Mouse (Mus musculus) midbrain, embryonic 15.5 days (tissue): Measurements from ENCODE around the gene Nrm. TPM values are rescaled to one million over a fixed set of nuclear protein-coding genes. Genes with fewer than 3 reads are reported as not detected.

Experiments used
- ATAC-seq: fragments of 200-750 bp; cut with Nextera tagmentation; replicated peaks from 2 replicates; pipeline ENCODE4 v1.8.0; 2017; ENCODE audit warnings: moderate TSS enrichment
- H3K27ac ChIP-seq: fragments of 300-500 bp; sonication (generic); 2 replicates; pipeline ENCODE4 v1.5.1; 2015; ENCODE audit warnings: mild to moderate bottlenecking, inconsistent platforms
- H3K27me3 ChIP-seq: fragments of 300-500 bp; sonication (generic); replicated peaks from 2 replicates; pipeline ENCODE4 v1.6.1; 2015; ENCODE audit warnings: inconsistent platforms
- H3K36me3 ChIP-seq: fragments of 300-500 bp; sonication (generic); replicated peaks from 2 replicates; pipeline ENCODE4 v1.6.1; 2015; ENCODE audit warnings: inconsistent platforms
- H3K4me1 ChIP-seq: fragments of 300-500 bp; sonication (generic); 2 replicates; pipeline ENCODE4 v1.6.1; 2015; ENCODE audit warnings: inconsistent platforms
- H3K4me2 ChIP-seq: fragments of 300-500 bp; sonication (generic); 2 replicates; pipeline ENCODE4 v1.6.1; 2015; ENCODE audit warnings: inconsistent platforms, mild to moderate bottlenecking, moderate library complexity
- H3K4me3 ChIP-seq: fragments of 300-500 bp; sonication (generic); 2 replicates; pipeline ENCODE4 v1.5.1; 2015; ENCODE audit warnings: mild to moderate bottlenecking, inconsistent platforms
- H3K9ac ChIP-seq: fragments of 300-500 bp; sonication (generic); 2 replicates; pipeline ENCODE4 v1.6.1; 2015; ENCODE audit warnings: mild to moderate bottlenecking, inconsistent platforms
- H3K9me3 ChIP-seq: fragments of 300-500 bp; sonication (generic); 2 replicates; pipeline ENCODE4 v1.6.1; 2016; ENCODE audit warnings: inconsistent platforms
- WGBS: fragments of 180-500 bp; shearing (Covaris S2); methylation state at CpG from one replicate; pipeline ENCODE4 v1.1.7; 2015; ENCODE audit warnings: mixed read lengths; 5-methylcytosine and 5-hydroxymethylcytosine counted together
- polyA plus RNA-seq: library from polyadenylated mRNA; unstranded; fragments of >200 nt; fragmentation: Nextera tagmentation; extraction: Ambion mirVana; gene quantifications from 2 replicates; pipeline ENCODE4 v1.2.1, GENCODE M21; 2015

The Nrm gene
- 18.6 and 18.9 TPM in 2 replicates for polyA plus RNA-seq

DNA sequence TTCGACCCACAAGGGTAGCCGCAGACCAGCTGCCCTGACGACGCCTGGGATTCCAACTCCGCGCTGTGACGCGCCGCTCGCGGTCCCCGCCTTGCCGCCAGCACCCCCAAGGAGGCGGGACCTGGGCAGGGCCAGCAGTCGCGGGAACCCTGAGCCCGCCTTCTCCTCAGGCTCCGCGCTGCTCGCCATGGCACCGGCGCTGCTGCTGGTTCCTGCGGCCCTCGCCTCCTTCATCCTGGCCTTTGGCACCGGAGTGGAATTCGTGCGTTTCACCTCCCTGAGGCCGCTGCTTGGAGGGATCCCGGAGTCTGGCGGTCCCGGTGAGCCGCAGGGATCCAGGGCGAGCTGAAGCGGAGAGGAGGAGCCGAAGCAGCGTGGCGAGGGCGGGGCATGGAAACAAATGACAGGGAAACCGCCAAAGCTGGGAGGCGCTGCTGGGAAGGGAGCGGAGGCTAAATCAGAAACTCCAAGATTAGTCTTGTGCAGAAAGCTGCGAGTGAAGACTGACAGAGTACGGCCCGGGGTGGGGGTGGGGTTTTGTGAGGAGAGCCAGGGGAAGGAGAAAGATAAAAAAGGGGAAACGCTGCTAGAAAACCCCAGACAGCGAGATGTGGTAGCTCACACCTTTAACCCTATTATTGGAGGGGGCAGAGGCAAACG lies at the start of gene Nrm:
TSS of gene Nrm (plus strand) at position 121 of the 660 bp plus-strand sequence.
- WGBS: under 1% methylated on average over 47 of the region's 47 CpGs

DNA sequence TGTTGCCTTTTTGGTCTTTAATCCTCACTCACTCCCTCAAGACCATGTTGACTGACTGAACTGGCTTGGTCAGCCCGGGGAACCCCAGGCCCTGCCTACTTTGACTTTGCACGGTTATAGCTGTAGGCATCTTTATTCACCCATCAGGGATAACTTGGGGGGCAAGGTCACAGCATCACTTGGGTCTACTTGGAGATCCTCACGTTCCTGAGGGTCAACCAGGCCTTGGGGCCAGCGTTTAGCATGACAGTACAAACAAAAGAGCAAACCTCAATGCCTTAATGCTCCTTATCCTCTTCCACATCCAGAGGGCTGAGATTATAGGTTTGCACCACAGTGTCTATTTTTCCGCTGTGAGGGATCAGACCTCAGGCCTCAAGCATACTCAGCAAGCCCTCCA lies 48.8 kb upstream of the Nrm start:
- ATAC-seq: no peak
- H3K9me3 ChIP-seq: no peaks in the 10 kb centered on the region
- no peak overlapping the region for H3K4me3 ChIP-seq
- no peak overlapping the region for H3K27ac ChIP-seq
- 67% methylated on average over 5 of the region's 5 CpGs for WGBS
- H3K4me1 ChIP-seq: no peaks in the 10 kb centered on the region
- H3K4me2 ChIP-seq: no peak overlapping the region
- H3K36me3 ChIP-seq: no peaks in the 10 kb centered on the region
- no peak overlapping the region for H3K9ac ChIP-seq
- H3K27me3 ChIP-seq: no peaks in the 10 kb centered on the region

More for the DNA sequence above, at the start of gene Nrm:
- no peaks in the 10 kb centered on the region for H3K9me3 ChIP-seq
- H3K36me3 ChIP-seq: peaks cover 10% of the 10 kb centered on the region
- peak within 1 kb of the TSS; percentile 86 for H3K4me3 ChIP-seq
- no peaks in the 10 kb centered on the region for H3K27me3 ChIP-seq
- H3K4me2 ChIP-seq: peak within 1 kb of the TSS; percentile 58
- peak within 1 kb of the TSS; percentile 97 for H3K27ac ChIP-seq
- peaks cover 22% of the 10 kb centered on the region for H3K4me1 ChIP-seq
- peak within 1 kb of the TSS; percentile 89 for H3K9ac ChIP-seq
- ATAC-seq: peak; percentile 93

DNA sequence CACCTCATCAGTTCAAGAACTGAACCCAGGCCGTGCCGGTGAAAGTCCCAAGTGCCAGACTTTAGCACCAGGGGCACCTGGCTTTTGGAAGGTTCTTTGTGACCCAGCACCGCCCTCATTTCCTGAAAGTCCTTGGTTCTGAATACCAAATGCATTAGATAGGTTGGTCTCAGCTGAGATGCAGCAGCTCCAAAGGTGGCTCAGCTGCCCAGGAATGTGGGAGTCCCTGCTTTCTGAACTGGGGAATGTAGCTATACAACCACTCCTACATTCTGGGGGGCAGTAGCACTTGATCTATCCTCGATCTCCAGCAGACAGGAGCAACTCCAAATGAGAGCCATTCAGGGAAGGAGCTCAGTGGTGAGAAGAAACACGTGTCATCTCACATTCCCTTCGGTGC lies 48.4 kb upstream of the Nrm start:
- no peak overlapping the region for H3K4me2 ChIP-seq
- WGBS: 72% methylated on average over 6 of the region's 6 CpGs
- no peak overlapping the region for H3K4me3 ChIP-seq
- H3K4me1 ChIP-seq: no peaks in the 10 kb centered on the region
- no peak overlapping the region for H3K27ac ChIP-seq
- no peaks in the 10 kb centered on the region for H3K27me3 ChIP-seq
- H3K9me3 ChIP-seq: no peaks in the 10 kb centered on the region
- no peak overlapping the region for H3K9ac ChIP-seq
- no peaks in the 10 kb centered on the region for H3K36me3 ChIP-seq
- ATAC-seq: no peak

DNA sequence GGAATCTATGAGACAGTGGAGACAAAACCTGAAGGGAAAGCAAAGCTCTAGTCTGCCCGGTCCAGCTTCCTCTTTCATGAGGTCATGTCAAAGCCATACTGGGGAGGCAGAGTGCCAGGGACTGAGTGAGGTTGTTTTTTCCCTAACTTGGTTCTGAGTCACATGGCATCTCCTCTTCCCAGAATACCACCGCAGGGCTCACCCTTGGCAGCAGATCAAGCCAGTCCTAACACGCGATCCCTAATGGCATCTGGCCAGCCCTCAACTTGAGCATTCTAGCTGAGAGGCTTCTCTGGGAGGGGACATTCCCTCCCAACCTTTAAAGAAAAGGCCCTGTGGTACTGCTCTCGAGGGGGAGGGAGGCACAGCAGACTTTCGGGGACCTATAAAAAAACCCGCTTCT lies 47.9 kb upstream of the Nrm start:
- H3K4me1 ChIP-seq: no peaks in the 10 kb centered on the region
- H3K9me3 ChIP-seq: no peaks in the 10 kb centered on the region
- WGBS: 54% methylated on average over 7 of the region's 7 CpGs
- H3K27ac ChIP-seq: no peak overlapping the region
- peak; percentile 60; the same call in 1 of the 2 replicates for ATAC-seq
- H3K27me3 ChIP-seq: no peaks in the 10 kb centered on the region
- H3K36me3 ChIP-seq: no peaks in the 10 kb centered on the region
- H3K4me2 ChIP-seq: no peak overlapping the region
- no peak overlapping the region for H3K4me3 ChIP-seq
- H3K9ac ChIP-seq: no peak overlapping the region

DNA sequence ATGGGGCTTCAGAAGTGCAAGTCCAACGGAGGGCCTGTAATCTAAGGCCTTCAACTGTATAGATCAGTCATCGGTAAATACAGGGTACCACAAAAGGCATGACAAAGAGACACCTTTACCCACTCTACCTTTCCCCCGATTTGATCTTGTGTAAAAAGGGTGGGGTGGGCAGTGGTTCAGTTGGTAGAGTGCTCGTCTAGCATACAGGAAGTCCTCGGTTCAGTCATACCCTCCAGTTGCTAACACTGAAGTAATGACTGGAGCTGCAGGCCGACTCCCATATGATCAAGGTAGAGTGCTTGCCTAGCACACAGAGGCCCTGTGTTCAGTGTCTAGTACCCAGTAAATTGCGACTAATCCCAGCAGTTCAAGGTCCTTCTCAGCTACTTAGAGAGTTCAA lies 47.5 kb upstream of the Nrm start:
- no peak overlapping the region for H3K4me2 ChIP-seq
- no peak overlapping the region for H3K4me3 ChIP-seq
- H3K36me3 ChIP-seq: no peaks in the 10 kb centered on the region
- H3K9ac ChIP-seq: no peak overlapping the region
- no peaks in the 10 kb centered on the region for H3K9me3 ChIP-seq
- H3K27ac ChIP-seq: no peak overlapping the region
- H3K4me1 ChIP-seq: no peaks in the 10 kb centered on the region
- ATAC-seq: no peak
- 78% methylated on average over 7 of the region's 7 CpGs for WGBS
- no peaks in the 10 kb centered on the region for H3K27me3 ChIP-seq

DNA sequence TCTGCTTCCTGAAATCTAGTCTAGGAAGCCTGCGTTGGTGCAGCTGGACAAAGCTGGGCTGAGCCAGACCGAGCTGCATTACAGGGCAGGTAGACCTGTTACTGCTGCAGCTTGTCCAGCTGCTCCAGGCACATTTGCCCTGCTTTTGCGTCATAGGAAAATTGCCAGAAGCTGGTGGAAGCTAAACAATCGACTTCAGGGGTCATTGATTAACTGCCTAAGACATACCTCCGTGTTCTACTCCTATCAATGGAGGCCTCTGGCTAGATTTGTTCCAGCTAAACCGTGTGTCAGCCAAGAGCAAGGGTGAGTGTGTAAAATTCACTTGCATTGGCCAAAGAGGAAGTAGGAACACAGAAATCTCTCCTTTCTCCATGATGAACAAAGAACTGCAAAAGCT lies 46.4 kb upstream of the Nrm start:
- WGBS: 66% methylated on average over 6 of the region's 6 CpGs
- no peak overlapping the region for H3K27ac ChIP-seq
- no peaks in the 10 kb centered on the region for H3K9me3 ChIP-seq
- no peaks in the 10 kb centered on the region for H3K36me3 ChIP-seq
- H3K27me3 ChIP-seq: peaks cover 5% of the 10 kb centered on the region; the same call in 1 of the 2 replicates
- no peak overlapping the region for H3K9ac ChIP-seq
- H3K4me3 ChIP-seq: no peak overlapping the region
- no peak for ATAC-seq
- H3K4me1 ChIP-seq: no peaks in the 10 kb centered on the region
- H3K4me2 ChIP-seq: no peak overlapping the region

DNA sequence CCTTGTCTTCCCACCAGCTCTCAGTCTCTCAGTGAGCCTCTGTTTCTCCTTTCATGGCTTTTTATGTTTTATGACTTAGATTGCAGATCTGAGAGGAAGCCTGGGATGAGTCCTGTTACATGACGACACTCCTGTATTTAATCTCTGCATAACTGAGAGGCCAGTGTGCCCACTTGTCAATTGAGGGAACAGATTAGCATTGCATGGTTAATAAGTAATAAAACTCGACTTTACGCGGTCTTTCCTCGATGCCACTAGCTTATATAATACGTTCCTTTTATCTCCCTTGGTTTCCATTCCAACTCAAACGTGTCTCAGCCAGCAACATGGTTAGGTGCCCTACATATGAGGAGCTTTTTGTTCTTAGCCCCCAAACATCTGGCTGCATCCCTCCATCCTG lies 45.3 kb upstream of the Nrm start:
- no peak overlapping the region for H3K27ac ChIP-seq
- H3K9ac ChIP-seq: no peak overlapping the region
- H3K4me1 ChIP-seq: peaks cover 1% of the 10 kb centered on the region; the same call in 1 of the 2 replicates
- ATAC-seq: no peak
- no peak overlapping the region for H3K4me3 ChIP-seq
- H3K36me3 ChIP-seq: no peaks in the 10 kb centered on the region
- H3K4me2 ChIP-seq: no peak overlapping the region
- no peaks in the 10 kb centered on the region for H3K9me3 ChIP-seq
- peaks cover 9% of the 10 kb centered on the region; the same call in 1 of the 2 replicates for H3K27me3 ChIP-seq
- WGBS: 64% methylated on average over 7 of the region's 7 CpGs

DNA sequence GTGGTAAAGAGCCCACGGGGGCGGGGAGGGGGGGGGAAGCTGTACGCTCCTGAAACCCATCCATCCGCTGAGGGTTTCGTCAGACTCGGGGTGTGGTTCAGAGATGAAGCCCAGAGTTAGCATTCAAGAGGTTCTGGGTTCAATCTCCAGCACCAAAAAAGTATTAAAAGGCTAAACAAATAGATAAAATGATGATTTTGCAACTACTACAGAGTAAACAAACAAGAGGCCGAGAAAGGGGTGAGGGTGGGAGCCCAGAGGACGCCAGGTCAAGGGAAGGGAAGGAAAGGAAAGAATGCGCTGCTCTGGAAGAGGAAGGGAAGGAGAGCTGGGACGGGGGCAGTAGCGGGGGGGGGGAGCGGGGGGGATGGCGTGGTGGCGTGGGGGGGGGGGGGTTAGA lies 44.4 kb upstream of the Nrm start:
- H3K4me1 ChIP-seq: peaks cover 10% of the 10 kb centered on the region
- WGBS: 32% methylated on average over 13 of the region's 14 CpGs
- no peaks in the 10 kb centered on the region for H3K9me3 ChIP-seq
- H3K36me3 ChIP-seq: no peaks in the 10 kb centered on the region
- H3K27ac ChIP-seq: no peak overlapping the region
- no peak overlapping the region for H3K4me3 ChIP-seq
- peaks cover 9% of the 10 kb centered on the region; the same call in 1 of the 2 replicates for H3K27me3 ChIP-seq
- ATAC-seq: no peak
- H3K9ac ChIP-seq: no peak overlapping the region
- H3K4me2 ChIP-seq: no peak overlapping the region

DNA sequence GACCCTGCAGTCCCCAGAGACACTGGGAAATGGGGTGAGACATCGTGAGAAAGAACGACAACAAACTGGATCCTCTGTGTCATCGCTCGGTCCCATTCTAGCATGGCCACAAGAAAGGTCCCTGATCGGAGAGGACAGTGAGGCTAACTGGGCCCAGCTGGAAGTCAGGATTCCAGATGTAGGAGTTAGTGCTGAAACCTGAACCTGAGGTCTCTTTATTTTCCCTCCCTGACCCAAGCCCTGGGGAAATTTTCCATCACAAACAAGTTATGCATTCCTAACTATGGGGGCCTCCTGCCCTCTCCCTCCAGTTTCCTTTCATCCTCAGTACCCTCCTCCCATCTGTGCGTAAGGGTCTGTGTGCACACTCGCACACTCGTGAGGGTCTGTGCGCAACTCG lies 43.9 kb upstream of the Nrm start:
- no peak for ATAC-seq
- Histone ChIP-seq H3K27ac (no peak overlapping the region), H3K4me3 (no peak overlapping the region), H3K36me3 (no peaks in the 10 kb centered on the region), H3K9me3 (no peaks in the 10 kb centered on the region), H3K27me3 (peaks cover 9% of the 10 kb centered on the region; the same call in 1 of the 2 replicates), H3K9ac (no peak overlapping the region), H3K4me2 (no peak overlapping the region), H3K4me1 (peaks cover 15% of the 10 kb centered on the region)
- WGBS: 60% methylated on average over 10 of the region's 10 CpGs

DNA sequence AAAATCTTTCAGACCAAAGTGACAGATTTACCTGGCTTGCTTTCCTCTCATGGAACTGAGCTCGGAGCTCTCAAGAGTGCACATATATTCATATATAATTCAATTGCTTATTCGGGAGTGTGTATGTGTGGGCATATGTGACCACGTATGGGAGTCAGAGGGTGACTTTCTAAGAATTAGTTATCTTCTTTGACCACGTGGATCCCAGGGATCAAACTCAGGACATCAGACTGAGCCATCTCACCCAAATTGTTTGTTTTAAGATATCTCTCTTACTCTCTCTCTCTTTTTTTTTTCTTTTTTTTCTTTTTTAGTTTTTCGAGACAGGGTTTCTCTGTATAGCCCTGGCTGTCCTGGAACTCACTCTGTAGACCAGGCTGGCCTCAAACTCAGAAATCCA lies 41.0 kb upstream of the Nrm start:
- Histone ChIP-seq H3K4me1 (peaks cover 32% of the 10 kb centered on the region), H3K36me3 (no peaks in the 10 kb centered on the region), H3K27me3 (peaks cover 9% of the 10 kb centered on the region; the same call in 1 of the 2 replicates), H3K9me3 (no peaks in the 10 kb centered on the region), H3K27ac (no peak overlapping the region), H3K4me2 (no peak overlapping the region), H3K4me3 (no peak overlapping the region), H3K9ac (no peak overlapping the region)
- ATAC-seq: no peak
- WGBS: 80% methylated on average over 5 of the region's 5 CpGs

DNA sequence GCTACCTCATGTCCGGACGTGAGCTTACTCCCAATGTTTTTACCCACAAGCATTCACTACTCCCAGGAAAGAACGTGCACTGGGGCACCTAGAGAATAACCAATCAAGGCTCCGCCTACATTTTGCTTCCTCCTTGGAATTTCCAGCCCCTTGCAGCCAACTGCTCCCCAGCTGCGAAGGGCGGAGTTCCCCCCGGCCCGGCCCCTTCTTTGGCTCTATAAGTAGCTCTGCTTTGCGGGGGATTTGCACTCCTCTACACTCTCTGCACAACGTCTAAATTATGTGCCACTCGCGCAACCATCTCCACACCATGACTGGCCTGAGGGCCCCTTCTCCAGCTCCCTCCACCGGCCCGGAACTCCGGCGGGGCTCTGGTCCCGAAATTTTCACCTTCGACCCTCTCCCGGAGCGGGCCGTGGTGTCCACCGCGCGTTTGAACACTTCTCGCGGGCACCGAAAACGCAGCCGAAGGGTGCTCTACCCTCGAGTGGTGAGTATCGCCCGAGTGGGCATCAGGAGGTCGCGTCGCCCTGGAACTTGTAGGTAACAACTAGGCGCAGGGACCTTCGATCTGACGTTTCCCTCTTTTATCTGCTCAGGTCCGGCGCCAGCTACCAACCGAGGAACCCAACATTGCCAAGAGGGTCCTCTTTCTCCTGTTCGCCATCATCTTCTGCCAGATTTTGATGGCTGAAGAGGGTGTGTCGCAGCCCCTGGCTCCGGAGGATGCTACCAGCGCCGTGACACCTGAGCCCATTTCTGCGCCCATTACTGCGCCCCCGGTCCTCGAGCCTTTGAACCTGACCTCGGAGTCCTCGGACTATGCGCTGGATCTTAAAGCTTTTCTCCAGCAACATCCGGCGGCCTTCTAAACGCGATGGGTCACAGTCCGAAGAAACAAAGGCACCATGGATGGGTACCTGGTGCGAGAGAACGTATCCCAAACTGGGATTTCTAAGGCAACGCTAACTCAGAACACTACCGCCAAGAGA lies 39.4 kb upstream of the Nrm start, which contains the start of gene Ier3:
TSS of gene Ier3 (plus strand) at position 246 of the 992 bp plus-strand sequence.
- H3K9me3 ChIP-seq: no peaks in the 10 kb centered on the region
- ATAC-seq: no peak
- H3K4me2 ChIP-seq: peak within 1 kb of the TSS; percentile 84
- WGBS: under 1% methylated on average over 62 of the region's 62 CpGs
- peak within 1 kb of the TSS; percentile 68 for H3K9ac ChIP-seq
- H3K27me3 ChIP-seq: peaks cover 9% of the 10 kb centered on the region; the same call in 1 of the 2 replicates
- peak within 1 kb of the TSS; percentile 85; the same call in 1 of the 2 replicates for H3K27ac ChIP-seq
- peaks cover 32% of the 10 kb centered on the region for H3K4me1 ChIP-seq
- H3K36me3 ChIP-seq: peaks cover 2% of the 10 kb centered on the region; the same call in 1 of the 2 replicates
- peak within 1 kb of the TSS; percentile 67 for H3K4me3 ChIP-seq

DNA sequence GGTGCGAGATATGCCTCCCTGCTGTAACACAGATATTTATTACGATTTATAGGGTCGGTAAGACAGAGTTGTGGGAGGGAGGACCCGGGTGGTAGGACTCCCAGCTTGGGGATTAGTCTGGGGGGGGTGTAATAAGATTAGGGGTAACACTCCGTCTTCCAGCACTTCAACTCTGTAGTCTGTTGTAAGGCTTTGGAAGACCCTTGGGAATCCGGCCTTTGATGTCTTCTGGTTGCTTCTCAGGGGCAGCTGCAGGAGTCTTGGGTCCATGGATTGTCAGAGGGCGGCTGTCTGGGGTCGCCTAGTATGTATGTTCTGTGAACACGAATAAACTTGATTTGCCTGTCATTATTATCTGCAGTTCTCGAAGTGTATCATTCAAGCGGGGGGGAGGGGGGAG lies 38.6 kb upstream of the Nrm start:
- Histone ChIP-seq H3K4me3 (peak overlapping the region; percentile 67), H3K4me1 (peaks cover 32% of the 10 kb centered on the region), H3K4me2 (peak overlapping the region; percentile 84), H3K9me3 (no peaks in the 10 kb centered on the region), H3K27ac (peak overlapping the region; percentile 85), H3K27me3 (peaks cover 9% of the 10 kb centered on the region; the same call in 1 of the 2 replicates), H3K9ac (peak overlapping the region; percentile 68), H3K36me3 (peaks cover 6% of the 10 kb centered on the region; the same call in 1 of the 2 replicates)
- ATAC-seq: no peak; the same call in 1 of the 2 replicates
- 2% methylated on average over 11 of the region's 11 CpGs for WGBS
